Mouse (Mus musculus): ENCODE data around the gene Igsf21. TPM values are rescaled to one million over a fixed set of nuclear protein-coding genes. Genes with fewer than 3 reads are reported as not detected.

Igsf21 gene
- polyA plus RNA-seq, 1 experiment, result 42.0 TPM

DNA sequence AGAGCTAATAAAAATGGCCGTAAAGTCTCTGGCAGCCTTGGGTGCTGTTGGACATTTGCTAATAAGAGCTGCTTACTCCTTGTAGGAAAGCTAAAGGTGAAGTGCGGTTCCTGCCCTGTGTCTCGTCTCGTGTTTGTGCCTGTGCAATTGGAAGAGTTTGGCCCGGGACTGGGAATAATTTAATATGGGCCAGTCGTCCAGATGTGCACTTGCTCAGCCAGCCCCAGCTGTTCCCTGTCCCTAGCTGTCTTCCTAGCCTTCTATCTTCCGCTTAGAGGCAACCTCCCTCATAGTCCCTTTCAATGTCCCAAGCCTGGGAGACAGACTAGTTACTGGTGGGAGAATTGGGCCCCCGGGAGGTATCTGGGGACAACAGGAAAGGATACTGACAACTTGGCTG lies 169.0 kb downstream of the Igsf21 start:
- TF ChIP-seq POLR2A (IDR thresholded peaks at IDR 0.05; ENCODE audit: extremely low read depth, insufficient read depth, low read length) (no peak), CTCF (IDR thresholded peaks at IDR 0.05; ENCODE audit: extremely low read depth, insufficient read depth, low read length) (no peak)
- Histone ChIP-seq H3K4me3 (ENCODE audit: insufficient read depth, low read length) (no peak overlapping the region), H3K4me1 (ENCODE audit: control insufficient read depth, insufficient read depth, low read length) (peaks cover 9% of the 10 kb centered on the region), H3K27ac (ENCODE audit: insufficient read depth, low read length) (0 out of 2 replicates have a peak overlapping the region, but pooled peaks have one; percentile 7)

DNA sequence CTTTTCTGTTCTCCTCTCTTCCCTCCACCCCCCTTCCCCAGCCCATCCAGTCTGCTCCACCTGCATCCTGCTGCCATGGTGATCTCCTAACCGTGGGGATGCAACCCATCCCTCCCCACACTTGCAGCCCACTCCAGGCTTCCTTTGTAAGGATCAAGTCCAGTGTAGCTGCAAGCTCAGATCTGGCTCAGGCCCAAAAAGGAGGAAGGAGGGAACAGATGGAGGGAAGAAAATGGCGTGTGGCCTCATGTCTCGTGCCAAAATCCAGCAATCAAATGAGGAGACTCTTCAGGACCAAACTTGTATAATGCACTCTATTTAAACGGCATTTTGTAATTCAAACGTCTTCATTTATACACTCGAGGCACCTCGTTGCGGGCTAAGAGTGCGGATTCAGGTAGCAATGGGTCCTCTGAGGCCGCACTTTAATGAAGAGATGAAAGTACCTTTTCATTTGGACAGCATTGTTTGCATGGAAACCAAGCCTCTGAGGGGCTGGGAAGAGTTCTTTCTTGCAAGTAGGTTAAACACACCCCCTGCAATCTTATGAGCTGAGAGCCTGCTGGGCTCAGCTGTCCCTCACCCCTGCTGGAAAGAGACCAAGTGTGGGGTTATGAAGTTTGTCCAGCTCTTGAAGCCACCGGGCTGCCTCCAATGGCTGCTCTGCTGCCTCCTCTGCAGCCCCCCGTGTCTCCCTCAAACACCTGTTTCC lies 169.6 kb downstream of the Igsf21 start:
- TF ChIP-seq POLR2A (IDR thresholded peaks at IDR 0.05; ENCODE audit: extremely low read depth, insufficient read depth, low read length) (no peak), CTCF (IDR thresholded peaks at IDR 0.05; ENCODE audit: extremely low read depth, insufficient read depth, low read length) (no peak)
- Histone ChIP-seq H3K27ac (ENCODE audit: insufficient read depth, low read length) (0 out of 2 replicates have a peak overlapping the region, but pooled peaks have one; percentile 7), H3K4me3 (ENCODE audit: insufficient read depth, low read length) (no peak overlapping the region), H3K4me1 (ENCODE audit: control insufficient read depth, insufficient read depth, low read length) (peaks cover 9% of the 10 kb centered on the region)

DNA sequence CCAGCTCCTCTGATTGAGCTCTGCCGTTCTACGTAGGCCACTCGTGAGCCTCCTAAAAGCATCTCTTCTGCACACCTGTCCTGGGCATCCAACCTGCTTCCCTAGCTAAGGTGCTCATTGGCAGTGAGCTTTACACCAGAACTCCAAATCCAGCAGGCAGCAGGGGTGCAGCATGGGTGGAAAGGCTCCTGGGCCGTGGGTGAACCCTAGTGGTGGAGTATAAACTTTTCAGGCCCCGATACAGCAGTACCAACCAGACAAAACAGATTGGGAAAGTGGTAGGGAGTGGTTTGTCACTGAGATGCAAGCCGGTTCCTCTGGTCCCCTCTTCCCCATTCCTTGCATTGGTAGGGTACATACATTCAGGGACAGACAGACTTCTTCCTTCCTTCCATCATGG lies 170.2 kb downstream of the Igsf21 start:
- peaks cover 9% of the 10 kb centered on the region for H3K4me1 ChIP-seq (ENCODE audit: control insufficient read depth, insufficient read depth, low read length)
- no peak overlapping the region for H3K27ac ChIP-seq (ENCODE audit: insufficient read depth, low read length)
- TF ChIP-seq POLR2A (IDR thresholded peaks at IDR 0.05; ENCODE audit: extremely low read depth, insufficient read depth, low read length) (no peak), CTCF (IDR thresholded peaks at IDR 0.05; ENCODE audit: extremely low read depth, insufficient read depth, low read length) (0 out of 2 replicates have a peak, but pooled peaks have one; percentile 19)
- H3K4me3 ChIP-seq (ENCODE audit: insufficient read depth, low read length), result no peak overlapping the region

GRCm38 (mm10) chr4:140071047-140071446 lies 175.5 kb downstream of the Igsf21 start:
- H3K27ac ChIP-seq (ENCODE audit: insufficient read depth, low read length), result peak overlapping the region; percentile 51
- peaks cover 6% of the 10 kb centered on the region for H3K4me1 ChIP-seq (ENCODE audit: control insufficient read depth, insufficient read depth, low read length)
- no peak overlapping the region for H3K4me3 ChIP-seq (ENCODE audit: insufficient read depth, low read length)
- TF ChIP-seq CTCF (IDR thresholded peaks at IDR 0.05; ENCODE audit: extremely low read depth, insufficient read depth, low read length) (no peak), POLR2A (IDR thresholded peaks at IDR 0.05; ENCODE audit: extremely low read depth, insufficient read depth, low read length) (no peak)

GRCm38 (mm10) chr4:140070331-140070652 lies 176.3 kb downstream of the Igsf21 start:
- TF ChIP-seq CTCF (IDR thresholded peaks at IDR 0.05; ENCODE audit: extremely low read depth, insufficient read depth, low read length), result no peak
- no peak for TF ChIP-seq POLR2A (IDR thresholded peaks at IDR 0.05; ENCODE audit: extremely low read depth, insufficient read depth, low read length)
- peak overlapping the region; percentile 51; the same call in 1 of the 2 replicates for H3K27ac ChIP-seq (ENCODE audit: insufficient read depth, low read length)
- H3K4me1 ChIP-seq (ENCODE audit: control insufficient read depth, insufficient read depth, low read length), result peaks cover 6% of the 10 kb centered on the region
- H3K4me3 ChIP-seq (ENCODE audit: insufficient read depth, low read length), result no peak overlapping the region

DNA sequence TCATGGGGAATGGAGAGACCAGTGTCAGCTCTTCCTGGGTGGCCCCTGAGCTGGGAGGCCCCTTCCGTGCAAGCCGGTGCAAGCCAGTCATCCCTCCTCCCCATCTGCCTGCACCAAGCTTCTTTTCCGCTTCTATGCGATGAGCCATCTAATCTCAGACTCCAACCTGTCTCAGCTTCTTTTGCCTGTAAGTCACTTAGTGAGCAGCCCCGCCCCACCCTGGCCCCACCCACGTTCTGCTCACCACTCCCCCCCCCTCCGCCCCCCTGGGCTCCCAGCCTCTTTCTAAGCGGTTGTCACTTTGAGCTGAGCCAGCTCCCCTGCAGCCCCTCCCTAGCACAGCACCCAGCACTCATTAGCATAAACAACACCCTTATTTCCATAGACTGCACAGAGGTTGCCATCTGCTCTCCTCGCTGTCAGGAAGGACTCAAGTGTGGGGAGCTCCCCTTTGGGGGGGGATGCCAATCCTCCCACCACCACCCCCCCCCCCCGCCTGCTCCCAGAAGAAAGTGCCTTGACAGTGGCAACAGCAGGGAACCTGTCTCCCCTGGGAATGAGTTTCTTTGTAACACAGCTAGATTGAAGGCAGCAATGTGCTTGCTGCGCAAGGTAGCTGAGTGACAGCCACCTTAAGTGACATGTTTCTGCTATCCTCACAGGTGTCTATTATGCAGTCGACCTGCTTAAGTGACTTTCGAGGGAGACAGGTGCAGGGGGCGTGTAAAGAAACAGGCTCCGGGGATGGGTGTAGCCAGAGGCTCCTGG lies 176.8 kb downstream of the Igsf21 start:
- TF ChIP-seq POLR2A (IDR thresholded peaks at IDR 0.05; ENCODE audit: extremely low read depth, insufficient read depth, low read length), result no peak
- no peak for TF ChIP-seq CTCF (IDR thresholded peaks at IDR 0.05; ENCODE audit: extremely low read depth, insufficient read depth, low read length)
- no peak overlapping the region for H3K4me3 ChIP-seq (ENCODE audit: insufficient read depth, low read length)
- H3K4me1 ChIP-seq (ENCODE audit: control insufficient read depth, insufficient read depth, low read length), result peaks cover 6% of the 10 kb centered on the region
- H3K27ac ChIP-seq (ENCODE audit: insufficient read depth, low read length), result peak overlapping the region; percentile 47; the same call in 1 of the 2 replicates

- Histone ChIP-seq H3K27ac (ENCODE audit: insufficient read depth, low read length) (no peak overlapping the region), H3K4me3 (ENCODE audit: insufficient read depth, low read length) (no peak overlapping the region), H3K4me1 (ENCODE audit: control insufficient read depth, insufficient read depth, low read length) (peaks cover 6% of the 10 kb centered on the region)
- TF ChIP-seq CTCF (IDR thresholded peaks at IDR 0.05; ENCODE audit: extremely low read depth, insufficient read depth, low read length), result 0 out of 2 replicates have a peak, but pooled peaks have one; percentile 5
- TF ChIP-seq POLR2A (IDR thresholded peaks at IDR 0.05; ENCODE audit: extremely low read depth, insufficient read depth, low read length), result no peak
These were observed 178.1 kb downstream of the Igsf21 start for GRCm38 (mm10) chr4:140068468-140068867.

- TF ChIP-seq POLR2A (IDR thresholded peaks at IDR 0.05; ENCODE audit: extremely low read depth, insufficient read depth, low read length), result no peak
- TF ChIP-seq CTCF (IDR thresholded peaks at IDR 0.05; ENCODE audit: extremely low read depth, insufficient read depth, low read length), result no peak
- Histone ChIP-seq H3K4me1 (ENCODE audit: control insufficient read depth, insufficient read depth, low read length) (peaks cover 6% of the 10 kb centered on the region), H3K4me3 (ENCODE audit: insufficient read depth, low read length) (no peak overlapping the region), H3K27ac (ENCODE audit: insufficient read depth, low read length) (no peak overlapping the region)
These were observed 180.6 kb downstream of the Igsf21 start for GRCm38 (mm10) chr4:140066011-140066410.

DNA sequence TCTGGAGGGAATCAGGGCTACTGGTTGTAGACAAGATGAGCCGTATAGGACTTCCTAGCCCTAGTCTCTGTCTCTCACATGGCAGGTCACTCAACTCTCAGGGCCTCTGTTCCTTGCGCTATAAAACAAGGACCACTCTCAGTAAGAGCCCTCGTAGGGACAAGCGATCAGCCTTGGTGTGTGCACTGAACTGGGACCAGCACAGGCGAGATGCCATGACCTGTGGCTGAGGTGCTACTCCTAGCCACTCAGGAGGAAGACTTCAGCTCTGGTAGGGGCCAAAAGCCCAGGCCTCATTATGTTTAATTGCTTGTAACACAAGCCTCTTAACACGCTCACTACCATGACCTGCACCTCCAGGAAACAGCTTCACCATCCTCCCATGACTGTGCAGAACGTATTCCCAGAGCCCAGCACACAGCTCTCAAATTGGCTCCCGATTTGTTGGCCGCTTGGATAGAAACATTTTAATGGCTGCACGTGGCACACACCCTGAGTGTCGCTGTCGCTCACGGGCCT lies 183.4 kb downstream of the Igsf21 start:
- no peak overlapping the region for H3K27ac ChIP-seq (ENCODE audit: insufficient read depth, low read length)
- no peak overlapping the region for H3K4me3 ChIP-seq (ENCODE audit: insufficient read depth, low read length)
- TF ChIP-seq POLR2A (IDR thresholded peaks at IDR 0.05; ENCODE audit: extremely low read depth, insufficient read depth, low read length) (no peak), CTCF (IDR thresholded peaks at IDR 0.05; ENCODE audit: extremely low read depth, insufficient read depth, low read length) (no peak)
- H3K4me1 ChIP-seq (ENCODE audit: control insufficient read depth, insufficient read depth, low read length), result no peaks in the 10 kb centered on the region

All from cortical plate, adult 2 months (tissue).